Mouse (Mus musculus) yolk sac, embryonic 10.5 days (tissue): ENCODE data around the gene Pgpep1.
A peak's percentile ranks its signal among the peaks of the same experiment; 100 is the strongest.

Source experiments
- DNase-seq: peaks from one replicate; pipeline ENCODE4 v3.0.0-alpha.2; 2017; ENCODE audit warnings: low spot score

The Pgpep1 gene

DNA sequence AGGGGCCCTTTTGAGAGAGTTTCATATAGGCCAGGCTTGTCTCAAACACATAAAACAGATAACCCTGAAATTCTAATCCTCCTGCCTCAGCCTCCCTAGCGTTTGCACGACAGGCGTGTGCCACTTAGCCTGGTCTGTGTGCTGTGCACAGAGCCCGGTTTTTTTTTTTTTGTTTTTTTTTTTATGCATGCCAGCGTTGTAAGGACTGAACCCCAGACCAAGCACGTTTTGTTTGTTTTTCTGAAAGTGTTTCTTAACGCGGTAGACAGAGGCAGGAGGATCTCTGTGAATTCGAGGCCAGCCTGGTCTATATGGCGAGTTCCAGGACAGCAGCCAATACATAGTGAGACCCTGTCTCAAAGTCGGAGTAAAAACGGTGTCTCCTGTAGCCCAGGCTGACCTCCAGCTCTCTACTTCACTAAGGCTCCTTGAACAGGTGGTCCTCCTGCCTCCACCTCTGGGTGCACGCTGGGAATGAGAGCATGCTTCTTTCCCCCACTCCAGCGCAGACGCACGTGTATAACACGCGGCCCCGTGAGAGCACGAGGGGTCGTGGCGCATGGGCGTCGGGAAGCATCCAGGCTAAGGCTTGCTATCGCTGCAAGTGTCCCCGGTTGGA, 51.3 kb downstream of the Pgpep1 start, which contains the start of gene Ssbp4:
TSS of gene Ssbp4 (minus strand) at position 124 of the 619 bp plus-strand sequence.
- DNase-seq: no peak

DNA sequence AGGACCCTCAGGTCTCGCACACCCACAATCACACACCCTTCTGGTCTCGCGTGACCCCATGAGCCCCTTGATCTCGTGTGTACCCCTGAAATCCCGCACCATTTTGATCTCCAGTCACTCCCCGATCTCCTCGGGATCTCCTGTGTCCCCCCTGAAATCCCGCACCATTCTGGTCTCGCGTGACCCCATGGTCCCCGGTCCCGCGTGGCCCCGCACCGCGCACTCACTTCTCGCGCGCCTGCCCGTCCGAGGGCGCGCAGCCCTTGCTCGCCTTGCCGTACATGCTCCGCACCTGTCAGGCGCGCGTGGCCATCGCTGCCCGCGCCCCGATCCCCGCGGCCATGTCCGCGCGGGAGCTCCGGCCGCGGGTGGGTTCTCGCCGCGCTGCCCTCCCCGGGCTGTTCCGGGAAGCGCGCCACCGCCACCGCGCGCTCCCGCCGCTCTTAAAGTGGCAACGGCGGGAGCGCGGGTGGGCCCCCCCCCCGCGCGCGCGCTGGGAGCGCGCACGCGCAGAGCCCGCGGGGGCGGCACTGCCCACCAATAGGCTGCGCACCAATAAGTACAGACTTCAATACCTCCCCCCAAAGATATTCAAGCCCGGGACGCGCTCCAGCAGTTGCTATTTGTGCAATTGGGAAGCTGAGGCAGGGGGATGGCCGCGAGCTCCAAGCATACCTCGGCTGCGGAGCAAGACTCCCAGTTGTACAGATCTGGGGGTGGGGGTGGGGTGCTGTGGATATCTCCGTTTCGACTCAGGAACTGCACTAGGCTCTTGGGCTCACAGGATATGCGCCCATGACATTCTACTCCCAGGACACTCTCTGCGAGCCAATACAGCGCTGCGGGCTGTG, 52.1 kb downstream of the Pgpep1 start:
- peak; percentile 64 for DNase-seq

DNA sequence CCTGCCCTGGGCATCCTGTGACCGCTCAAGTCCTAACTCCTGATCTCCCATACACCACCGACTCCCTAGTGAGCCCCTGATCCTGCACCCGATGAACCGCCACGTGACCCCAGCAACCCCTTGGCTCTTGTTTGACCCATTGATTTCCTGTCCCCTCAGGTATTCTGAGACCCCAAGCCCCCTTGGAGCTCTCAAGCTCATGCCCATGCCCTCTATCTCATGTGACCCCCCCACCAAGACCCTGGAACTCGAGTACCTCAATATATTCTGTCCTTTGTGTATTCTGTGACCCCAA, 52.6 kb downstream of the Pgpep1 start:
- DNase-seq: no peak

DNA sequence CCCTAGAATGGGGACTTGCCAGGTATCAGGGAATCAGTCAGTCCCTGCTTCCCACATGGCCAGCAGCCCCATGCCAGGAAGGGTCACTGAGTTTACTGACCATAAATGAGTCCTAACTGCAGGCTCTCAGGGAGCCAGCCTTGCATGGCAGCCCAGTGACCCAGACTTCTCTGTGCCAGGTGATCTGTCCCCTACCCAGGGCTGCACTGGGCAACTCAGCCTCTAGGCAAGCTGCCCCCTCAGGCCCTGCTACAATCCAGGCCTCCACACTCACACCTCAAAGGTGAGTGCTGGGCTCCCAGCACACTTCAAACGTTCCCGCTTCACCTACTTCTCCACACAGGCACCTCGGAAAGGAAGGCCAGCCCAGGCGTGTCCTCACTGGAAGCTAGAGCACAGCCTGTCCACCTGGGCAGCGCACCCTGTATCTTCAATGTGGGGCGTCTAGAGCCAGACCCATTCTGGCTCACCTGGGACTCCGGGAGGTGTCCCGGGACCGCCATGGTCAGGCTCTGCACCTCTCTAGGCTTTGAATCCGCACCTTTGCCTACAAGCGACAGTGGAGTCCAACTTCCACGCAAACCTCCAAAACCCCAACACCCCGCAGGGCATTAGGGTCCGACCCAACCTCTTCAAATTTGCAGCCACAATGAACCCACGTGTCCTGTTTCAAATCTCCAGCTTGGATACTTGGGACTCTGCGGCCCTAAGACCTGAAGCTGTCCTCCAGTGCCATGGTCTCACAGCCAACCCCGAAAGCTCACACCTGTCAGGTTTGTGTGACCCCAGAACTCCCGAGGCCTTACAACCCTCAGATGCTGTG, 53.2 kb downstream of the Pgpep1 start:
- no peak for DNase-seq

DNA sequence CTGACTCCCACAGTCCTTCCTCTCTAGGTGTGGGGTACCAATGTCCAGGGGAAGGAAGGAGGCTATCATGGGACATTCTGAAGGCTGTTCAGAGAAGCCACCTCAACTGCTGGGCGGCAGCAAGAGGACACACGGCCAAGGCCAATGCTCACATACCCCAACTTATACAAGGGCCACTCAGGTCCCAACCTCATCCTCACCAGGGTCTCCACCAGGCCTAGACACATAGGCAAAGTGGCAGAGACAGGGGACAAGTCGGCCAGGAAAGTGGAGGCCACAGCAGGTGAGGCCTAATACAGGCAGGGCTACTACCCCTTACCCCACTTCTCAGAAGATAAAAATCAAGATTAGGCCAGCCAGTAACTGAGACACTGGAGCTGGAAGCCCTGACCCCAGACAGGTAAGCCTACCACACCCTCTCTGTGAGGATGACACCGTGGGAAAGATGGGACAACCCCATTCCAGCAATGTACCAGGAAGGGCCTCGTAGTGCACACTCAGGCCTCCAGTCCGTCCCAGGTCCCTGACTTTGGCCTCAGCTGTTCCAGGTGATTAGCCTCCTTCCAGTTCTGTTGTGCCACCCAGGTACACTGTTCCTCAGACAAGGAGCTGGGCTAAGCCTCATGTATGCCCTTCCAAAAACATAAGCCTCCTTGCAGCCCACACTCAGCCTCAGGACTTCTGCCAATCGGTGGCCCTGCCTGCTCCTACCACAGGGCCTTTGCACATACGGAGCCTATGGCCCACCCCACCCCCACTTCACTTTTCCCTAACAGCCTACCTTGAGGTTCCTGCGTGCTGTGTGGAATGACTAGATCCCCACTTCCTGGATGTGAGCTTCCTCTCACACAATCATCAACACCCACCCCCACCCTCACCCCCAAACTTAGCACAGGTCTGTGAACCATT, 54.1 kb downstream of the Pgpep1 start:
- no peak for DNase-seq

DNA sequence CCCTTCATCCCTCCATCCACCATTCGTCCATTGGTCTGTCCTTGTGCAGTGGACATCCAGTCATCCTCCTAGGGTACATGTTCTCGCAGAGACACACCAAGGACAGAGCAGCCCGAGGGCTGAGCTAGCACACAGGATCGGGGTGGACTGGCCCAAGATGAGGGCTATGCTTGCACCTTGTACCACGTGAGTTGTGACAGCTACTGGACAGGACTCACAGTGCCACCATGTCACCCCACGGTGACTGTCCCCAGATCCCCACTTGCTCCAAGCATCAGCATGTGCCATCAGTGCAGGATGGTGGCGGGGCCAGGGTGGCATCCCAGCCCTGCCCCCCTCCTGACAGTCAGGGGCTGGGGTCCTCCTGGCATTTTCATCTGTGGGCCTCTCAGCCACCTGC, 55.6 kb downstream of the Pgpep1 start:
- no peak for DNase-seq

DNA sequence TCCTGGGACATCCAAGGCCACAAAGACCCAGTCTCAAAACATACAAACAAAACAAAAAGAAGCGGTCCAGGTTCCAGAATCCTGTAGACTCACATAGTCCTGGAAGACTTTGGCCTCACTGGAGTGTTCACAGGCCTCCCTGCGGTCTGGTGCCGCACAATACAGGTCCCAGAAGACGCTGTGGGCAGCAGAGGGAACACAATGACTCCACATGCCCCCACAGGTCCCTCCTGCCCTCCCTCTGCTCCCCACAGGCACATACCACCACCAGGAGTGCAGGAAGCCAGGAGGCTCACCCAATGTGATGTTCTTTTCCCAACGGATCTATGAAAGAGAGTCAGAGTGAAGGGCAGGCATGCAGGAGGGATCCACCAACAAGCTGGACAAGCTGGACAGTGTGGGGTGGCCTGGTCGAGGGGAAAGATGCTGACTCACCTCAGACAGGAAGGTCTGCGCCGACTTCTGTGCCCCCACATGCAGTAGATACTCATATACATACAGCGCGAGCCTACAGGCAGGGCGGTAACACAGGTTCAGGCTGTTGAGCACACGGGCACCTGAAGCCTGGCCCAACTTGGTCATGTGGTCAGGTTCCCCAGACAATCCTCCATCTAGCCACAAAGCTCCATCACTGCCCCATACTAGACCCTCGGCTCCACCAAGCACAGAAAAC, 57.9 kb downstream of the Pgpep1 start:
- no peak for DNase-seq

DNA sequence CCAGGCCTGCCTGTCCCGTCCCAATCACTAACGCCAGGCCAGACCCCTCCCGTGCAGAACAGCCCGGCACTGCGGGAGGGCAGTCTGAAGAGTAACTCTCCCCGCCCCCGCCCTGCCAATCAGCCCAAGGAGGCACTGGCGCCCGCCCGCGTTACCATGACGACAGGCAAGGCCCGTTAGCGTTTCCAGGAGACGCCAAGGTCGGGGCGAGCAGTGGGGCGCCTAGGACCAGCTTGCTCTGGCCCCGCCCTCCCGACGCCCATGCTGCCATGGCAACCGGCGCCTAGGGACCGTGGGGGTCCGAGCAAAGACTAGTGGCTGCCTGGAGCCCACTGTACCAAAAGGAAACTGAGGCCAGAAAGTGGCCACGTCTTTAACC, 58.9 kb downstream of the Pgpep1 start:
- DNase-seq: peak; percentile 81

DNA sequence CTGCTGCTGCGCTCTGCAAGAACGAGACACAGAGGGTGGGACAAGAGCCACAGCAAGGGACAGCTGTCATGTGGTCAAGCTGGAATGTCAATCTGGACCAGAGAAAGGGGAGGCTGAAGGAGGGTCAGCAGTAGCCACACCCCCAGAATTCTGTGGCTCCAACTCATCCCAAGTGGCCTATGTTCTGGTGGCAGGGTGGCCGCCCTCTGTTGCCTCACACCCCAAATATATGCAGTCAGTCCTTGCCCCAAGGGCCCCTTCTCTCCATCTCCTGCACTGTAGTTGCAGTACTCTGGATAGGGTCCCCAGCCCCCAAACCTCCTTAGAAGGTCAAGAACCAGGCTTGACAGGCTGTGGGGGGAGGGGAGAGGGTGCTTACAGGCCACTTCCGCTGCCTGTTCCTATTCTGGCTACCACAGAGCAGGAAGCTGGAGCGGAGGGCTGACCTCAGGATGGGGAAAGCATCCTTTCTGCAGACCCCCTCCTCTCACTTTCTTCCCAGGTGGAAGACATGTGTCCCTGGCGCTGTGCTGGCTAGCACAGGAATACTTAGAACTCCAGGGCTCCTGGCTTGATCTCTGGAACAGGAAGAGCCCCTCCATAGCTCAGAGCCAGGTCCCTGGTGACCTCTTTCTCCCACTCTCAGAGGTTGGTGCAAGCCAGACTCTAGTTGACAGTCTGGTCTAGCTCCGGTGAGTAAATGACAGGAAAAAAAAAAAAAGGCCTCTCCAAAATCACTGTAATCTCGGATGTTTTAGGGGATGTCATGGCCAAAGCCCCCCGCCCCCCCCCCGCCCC, 59.5 kb downstream of the Pgpep1 start:
- peak; percentile 52 for DNase-seq

DNA sequence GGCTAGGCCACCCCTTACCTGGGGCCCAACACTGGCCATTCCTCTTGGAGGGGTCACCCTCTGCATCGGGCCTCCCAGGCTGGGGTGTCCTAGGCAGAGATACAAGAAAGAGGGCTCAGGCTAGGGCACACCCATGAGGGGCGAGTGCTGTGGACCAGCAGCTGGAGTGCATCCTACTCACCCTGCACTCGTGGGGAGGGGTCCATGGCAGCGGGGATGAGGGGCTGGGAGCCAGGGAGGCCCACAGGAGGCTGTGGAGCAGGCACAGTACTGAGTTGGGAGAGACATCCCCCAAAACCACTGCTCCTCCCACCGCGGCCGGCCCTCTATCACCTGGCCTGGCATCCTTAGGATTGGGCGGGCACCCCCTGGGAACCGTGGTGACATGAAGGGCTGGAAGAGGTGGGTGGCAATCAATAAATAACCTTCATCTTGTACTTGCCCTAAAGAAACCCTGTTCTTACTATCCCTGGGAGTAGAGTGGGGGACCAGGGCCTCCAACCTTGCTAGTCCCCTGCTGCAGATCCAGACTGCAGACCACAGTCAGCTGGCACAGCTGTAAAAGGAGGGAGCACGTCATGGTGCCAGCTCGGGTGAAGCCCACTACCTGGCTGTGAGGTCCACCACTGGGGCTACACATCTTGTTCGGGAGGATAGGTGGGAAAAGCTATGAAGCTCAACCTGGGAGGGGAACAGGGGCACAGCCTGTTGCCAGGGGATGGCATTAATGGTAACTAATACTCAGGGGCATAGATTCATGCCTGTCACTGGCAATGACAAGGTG, 60.5 kb downstream of the Pgpep1 start:
- DNase-seq: no peak

DNA sequence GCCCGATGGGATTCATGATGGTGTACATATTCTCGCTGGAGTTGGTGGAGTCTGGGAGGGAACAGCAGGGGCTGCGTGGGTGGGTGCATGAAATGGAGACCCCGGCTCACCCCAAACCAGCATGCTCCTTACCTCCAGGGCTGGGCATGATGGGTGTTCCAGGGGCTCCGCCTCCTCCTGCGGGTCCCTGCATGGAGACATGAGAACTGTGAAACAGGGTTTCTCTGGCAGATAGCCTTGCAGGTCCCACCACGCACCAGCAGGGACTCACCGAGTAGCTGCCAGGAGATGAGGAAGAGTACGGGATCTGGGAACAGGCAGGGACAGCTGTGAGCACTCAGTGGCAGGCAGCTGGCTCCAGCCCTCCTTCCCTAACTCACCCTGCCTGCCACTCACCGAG, 61.5 kb downstream of the Pgpep1 start:
- DNase-seq: no peak

DNA sequence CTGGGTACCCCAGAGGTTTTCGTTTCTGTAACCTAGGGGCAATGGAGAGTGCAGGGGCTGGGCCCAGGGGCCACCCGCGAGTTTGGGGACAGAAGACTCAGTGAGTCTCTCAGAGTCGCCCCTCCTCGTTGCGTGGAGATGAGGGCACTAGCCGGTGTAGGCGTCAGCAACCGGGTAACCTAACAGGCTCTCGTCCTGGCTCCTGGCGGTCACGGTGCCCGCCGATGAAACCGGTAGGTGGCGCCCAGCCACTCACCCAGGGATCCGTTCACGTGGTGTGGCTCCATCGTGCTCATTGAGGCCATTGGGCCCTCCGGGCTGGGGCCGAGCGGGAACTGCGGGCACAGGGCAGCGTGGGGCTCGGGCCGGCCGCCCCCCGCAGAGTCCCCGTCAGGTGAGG, 61.9 kb downstream of the Pgpep1 start:
- peak; percentile 68 for DNase-seq

DNA sequence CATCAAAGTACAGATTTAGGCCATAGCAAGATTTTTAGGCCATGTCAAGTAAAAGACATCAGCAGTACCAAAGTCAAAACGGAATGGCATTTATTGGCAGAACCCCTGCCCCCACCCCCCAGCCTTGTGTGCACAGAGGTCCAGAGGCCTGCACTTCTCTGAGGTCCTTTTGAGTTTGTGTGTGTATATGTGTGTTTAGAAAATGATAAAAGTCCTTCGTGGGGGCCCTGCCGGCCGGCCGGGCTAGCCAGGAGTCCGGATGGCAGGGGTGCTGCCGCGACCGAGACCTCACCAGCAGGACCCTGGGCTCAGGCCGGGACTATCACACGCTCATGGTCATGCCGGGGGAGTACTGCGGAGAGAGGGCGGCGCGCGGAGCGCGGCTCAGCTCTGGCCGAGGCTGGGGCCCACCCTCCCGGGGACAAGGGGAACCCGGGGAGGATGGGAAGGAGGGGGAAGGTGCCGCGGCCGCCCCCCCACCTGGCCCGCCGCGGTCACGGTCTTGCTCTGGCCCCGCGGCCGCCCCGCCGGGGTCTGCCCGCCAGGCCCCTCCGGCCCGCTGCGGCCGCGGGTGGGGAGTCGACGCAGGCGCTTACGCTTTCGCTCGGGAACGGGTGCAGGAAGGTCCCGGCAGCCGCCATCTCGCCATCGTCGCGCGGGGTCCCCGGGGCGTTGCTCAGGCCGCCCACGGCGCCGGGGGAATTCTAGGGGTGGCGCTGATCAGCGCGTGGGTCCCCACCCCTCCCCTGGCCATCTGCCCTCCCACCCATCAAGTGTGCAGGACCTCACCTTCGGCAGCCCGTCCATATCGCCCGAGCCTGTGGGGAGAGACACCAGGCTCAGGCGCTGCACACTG, 62.5 kb downstream of the Pgpep1 start:
- no peak for DNase-seq

DNA sequence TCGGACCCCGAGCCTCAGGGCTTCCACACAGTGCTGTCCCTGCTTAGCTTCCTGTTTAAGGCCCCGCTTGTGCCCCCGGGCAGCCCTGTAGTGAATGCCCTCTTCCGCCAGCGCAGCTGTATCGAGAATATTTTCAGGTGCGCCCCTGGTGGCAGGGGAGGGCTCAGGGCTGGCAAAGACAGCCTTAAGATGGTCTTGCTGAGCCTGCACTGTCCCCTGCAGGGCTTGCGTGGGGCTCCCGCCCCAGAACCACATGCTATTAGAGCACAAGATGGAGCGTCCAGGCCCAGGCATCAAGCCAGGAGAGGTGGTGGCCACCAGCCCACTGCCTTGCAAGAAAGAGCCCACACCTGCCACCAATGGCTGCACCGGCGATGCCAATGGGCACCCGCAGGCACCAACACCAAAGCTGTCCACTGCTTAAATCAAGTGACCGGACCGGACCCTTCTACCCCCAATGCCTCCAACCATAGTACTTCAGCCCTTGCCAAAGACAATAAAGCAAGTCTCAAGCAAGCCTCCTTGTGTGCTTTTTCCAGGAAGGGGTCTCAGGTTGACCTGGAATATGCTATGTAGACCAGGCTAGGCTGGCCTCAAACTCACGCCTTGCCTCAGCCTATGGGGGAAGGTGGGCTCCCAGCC, 63.3 kb downstream of the Pgpep1 start:
- no peak for DNase-seq
